Mouse (Mus musculus) kidney, embryonic 15.5 days (tissue): Measurements from ENCODE around the gene Hist3h2ba. TPM values are rescaled to one million over a fixed set of nuclear protein-coding genes. Genes with fewer than 3 reads are reported as not detected.

Source experiments
- ATAC-seq: fragments of 200-750 bp; cut with Nextera tagmentation; replicated peaks from 2 replicates; pipeline ENCODE4 v1.8.0; 2017; ENCODE audit warnings: moderate TSS enrichment; ENCODE audit not compliant: low FRiP score
- H3K27ac ChIP-seq: fragments of 300-500 bp; sonication (generic); 2 replicates; pipeline ENCODE4 v1.5.1; 2015; ENCODE audit warnings: mild to moderate bottlenecking, inconsistent platforms
- H3K27me3 ChIP-seq: fragments of 300-500 bp; sonication (generic); 2 replicates; pipeline ENCODE4 v1.6.1; 2015; ENCODE audit warnings: inconsistent platforms
- H3K36me3 ChIP-seq: fragments of 300-500 bp; sonication (generic); 2 replicates; pipeline ENCODE4 v1.6.1; 2015; ENCODE audit warnings: inconsistent platforms
- H3K4me1 ChIP-seq: fragments of 300-500 bp; sonication (generic); 2 replicates; pipeline ENCODE4 v1.6.1; 2015; ENCODE audit warnings: inconsistent platforms
- H3K4me2 ChIP-seq: fragments of 300-500 bp; sonication (generic); 2 replicates; pipeline ENCODE4 v1.6.1; 2015; ENCODE audit warnings: moderate library complexity, mild to moderate bottlenecking, inconsistent platforms
- H3K4me3 ChIP-seq: fragments of 300-500 bp; sonication (generic); replicated peaks from 2 replicates; pipeline ENCODE4 v1.5.1; 2015; ENCODE audit warnings: mild to moderate bottlenecking, inconsistent platforms
- H3K9ac ChIP-seq: fragments of 300-500 bp; sonication (generic); 2 replicates; pipeline ENCODE4 v1.6.1; 2015; ENCODE audit warnings: mild to moderate bottlenecking, inconsistent platforms
- H3K9me3 ChIP-seq: fragments of 300-500 bp; sonication (generic); replicated peaks from 2 replicates; pipeline ENCODE4 v1.6.1; 2016; ENCODE audit warnings: inconsistent platforms
- WGBS: fragments of 180-500 bp; shearing (Covaris S2); methylation state at CpG from one replicate; pipeline ENCODE4 v1.1.7; 2015; ENCODE audit warnings: mixed read lengths; 5-methylcytosine and 5-hydroxymethylcytosine counted together
- polyA plus RNA-seq: library from polyadenylated mRNA; unstranded; fragments of >200 nt; fragmentation: Nextera tagmentation; extraction: Ambion mirVana; gene quantifications from 2 replicates; pipeline ENCODE4 v1.2.1, GENCODE M21; 2015

The Hist3h2ba gene
- polyA plus RNA-seq, 1 experiment from 2014 or later, result 82.0 TPM

DNA sequence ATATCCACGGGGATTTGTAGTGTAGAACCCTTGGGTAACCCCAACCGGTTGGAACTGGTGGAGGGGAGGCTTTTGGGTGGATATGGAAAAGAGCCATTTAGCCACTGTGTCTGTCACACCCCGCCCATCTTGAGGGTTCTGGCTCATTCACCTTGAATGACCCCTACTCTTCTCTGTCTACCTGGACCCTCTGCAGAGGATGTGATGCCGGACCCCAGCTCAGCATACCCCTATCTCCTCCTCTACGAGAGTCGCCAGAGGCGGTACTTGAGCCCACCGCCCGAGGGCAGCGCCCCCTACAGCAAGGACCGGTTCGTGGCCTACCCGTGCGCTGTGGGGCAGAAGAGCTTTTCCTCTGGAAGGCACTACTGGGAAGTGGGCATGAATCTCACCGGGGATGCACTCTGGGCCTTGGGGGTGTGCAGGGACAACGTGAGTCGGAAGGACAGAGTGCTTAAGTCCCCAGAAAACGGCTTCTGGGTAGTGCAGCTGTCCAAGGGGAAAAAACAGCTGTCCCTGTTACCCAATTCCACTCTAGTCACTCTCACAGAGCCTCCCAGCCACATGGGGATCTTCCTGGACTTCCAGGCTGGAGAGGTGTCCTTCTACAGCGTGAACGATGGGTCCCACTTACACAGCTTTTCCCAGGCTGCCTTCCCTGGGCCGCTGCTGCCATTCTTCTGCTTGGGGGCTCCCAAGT, 22.3 kb downstream of the Hist3h2ba start:
- H3K4me3 ChIP-seq, result no peak overlapping the region
- H3K4me1 ChIP-seq, result peaks cover 40% of the 10 kb centered on the region
- WGBS, result 89% methylated on average over 21 of the region's 21 CpGs
- no peaks in the 10 kb centered on the region for H3K9me3 ChIP-seq
- H3K27me3 ChIP-seq, result no peaks in the 10 kb centered on the region
- H3K27ac ChIP-seq, result peak overlapping the region; percentile 85
- no peak overlapping the region for H3K4me2 ChIP-seq
- ATAC-seq, result no peak
- no peak overlapping the region for H3K9ac ChIP-seq
- H3K36me3 ChIP-seq, result peaks cover 21% of the 10 kb centered on the region

GRCm38 (mm10) chr11:58971796-58972195, 23.1 kb downstream of the Hist3h2ba start:
- ATAC-seq, result no peak
- no peaks in the 10 kb centered on the region for H3K9me3 ChIP-seq
- H3K27ac ChIP-seq, result no peak overlapping the region
- WGBS, result 92% methylated on average over 3 of the region's 3 CpGs
- H3K9ac ChIP-seq, result no peak overlapping the region
- H3K36me3 ChIP-seq, result peaks cover 21% of the 10 kb centered on the region
- H3K4me3 ChIP-seq, result no peak overlapping the region
- peaks cover 38% of the 10 kb centered on the region for H3K4me1 ChIP-seq
- no peaks in the 10 kb centered on the region for H3K27me3 ChIP-seq
- H3K4me2 ChIP-seq, result no peak overlapping the region

DNA sequence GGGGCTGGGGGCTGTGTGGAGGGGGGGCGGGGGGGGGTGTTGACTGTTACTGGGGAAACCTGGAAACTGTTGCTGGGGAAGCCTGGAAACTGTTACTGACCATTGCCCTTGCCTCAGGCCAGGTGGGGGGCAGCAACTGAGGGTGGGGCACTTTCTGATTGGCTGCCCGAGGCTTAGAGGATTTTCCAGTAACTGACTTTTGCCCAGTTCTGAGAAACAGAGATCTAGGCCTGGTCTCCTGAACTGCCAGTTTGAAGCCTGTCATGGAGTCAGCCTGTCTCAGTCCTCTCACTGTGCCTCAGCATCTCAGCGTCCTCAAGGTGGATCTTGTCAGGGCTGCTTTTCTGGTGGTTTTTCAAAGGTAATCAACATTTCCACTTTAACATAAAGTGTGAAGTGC, 25.7 kb downstream of the Hist3h2ba start:
- H3K9ac ChIP-seq, result no peak overlapping the region
- H3K4me2 ChIP-seq, result no peak overlapping the region
- peaks cover 39% of the 10 kb centered on the region for H3K4me1 ChIP-seq
- no peak for ATAC-seq
- no peak overlapping the region for H3K4me3 ChIP-seq
- H3K36me3 ChIP-seq, result peaks cover 15% of the 10 kb centered on the region
- no peaks in the 10 kb centered on the region for H3K27me3 ChIP-seq
- no peaks in the 10 kb centered on the region for H3K9me3 ChIP-seq
- whole genome bisulfite sequencing, result 93% methylated on average over 3 of the region's 3 CpGs
- H3K27ac ChIP-seq, result no peak overlapping the region

DNA sequence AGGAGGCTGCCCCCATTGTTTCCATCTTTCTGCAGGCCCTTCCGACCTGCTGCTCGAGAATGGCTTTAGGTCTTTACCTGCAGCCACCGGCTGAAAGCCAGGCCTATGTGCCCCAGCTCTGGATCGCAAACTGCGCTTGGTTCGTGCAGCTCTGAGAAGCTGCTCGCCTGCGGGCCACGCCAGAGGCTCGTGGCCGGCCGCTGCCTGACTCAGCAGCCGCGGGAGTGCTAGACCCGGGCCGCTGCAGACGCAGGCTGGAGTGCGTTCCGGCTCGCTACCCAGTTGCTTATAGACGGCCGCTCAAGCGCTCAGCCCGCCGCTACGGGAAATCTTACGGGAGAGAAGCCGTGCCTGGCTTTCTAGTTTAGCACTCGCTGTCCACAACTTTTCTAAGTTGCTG, 28.4 kb downstream of the Hist3h2ba start:
- under 1% methylated on average over 29 of the region's 29 CpGs for WGBS
- 0 out of 2 replicates have a peak, but pooled peaks have one; percentile 24 for ATAC-seq

DNA sequence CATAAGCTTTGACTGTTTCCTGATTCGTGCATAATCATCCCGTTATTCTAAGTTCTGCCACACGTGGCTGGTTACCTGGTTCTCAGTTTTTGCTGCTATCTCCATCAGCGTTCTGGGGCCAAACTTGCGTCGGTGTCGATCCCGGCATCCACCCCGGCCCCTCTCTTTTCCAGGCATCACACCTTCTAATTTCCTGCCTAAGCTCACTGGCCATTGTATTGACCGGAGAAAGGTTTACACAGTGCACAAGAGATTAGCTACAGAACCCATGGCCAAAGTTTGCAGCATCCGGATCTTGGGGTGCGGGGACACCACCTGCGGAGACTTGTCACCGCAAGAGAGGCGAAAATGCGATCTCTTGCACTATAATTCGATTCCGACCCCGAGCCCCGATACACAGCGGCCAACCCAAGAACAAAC, 28.9 kb downstream of the Hist3h2ba start:
- Histone ChIP-seq H3K4me3 (peak overlapping the region; percentile 98), H3K27ac (peak overlapping the region; percentile 92), H3K4me1 (peaks cover 50% of the 10 kb centered on the region), H3K9me3 (no peaks in the 10 kb centered on the region), H3K4me2 (peak overlapping the region; percentile 85), H3K27me3 (no peaks in the 10 kb centered on the region), H3K36me3 (peaks cover 15% of the 10 kb centered on the region), H3K9ac (peak overlapping the region; percentile 90)
- under 1% methylated on average over 21 of the region's 21 CpGs for WGBS
- 0 out of 2 replicates have a peak, but pooled peaks have one; percentile 3 for ATAC-seq

More for the DNA sequence above, 28.4 kb downstream of the Hist3h2ba start:
- H3K4me1 ChIP-seq, result peaks cover 48% of the 10 kb centered on the region
- H3K27me3 ChIP-seq, result no peaks in the 10 kb centered on the region
- H3K36me3 ChIP-seq, result peaks cover 13% of the 10 kb centered on the region
- H3K9me3 ChIP-seq, result no peaks in the 10 kb centered on the region
- peak overlapping the region; percentile 85 for H3K4me2 ChIP-seq
- H3K4me3 ChIP-seq, result peak overlapping the region; percentile 98
- peak overlapping the region; percentile 90 for H3K9ac ChIP-seq
- H3K27ac ChIP-seq, result peak overlapping the region; percentile 92

- Histone ChIP-seq H3K4me3 (peak within 1 kb of the TSS; percentile 98), H3K4me2 (peak within 1 kb of the TSS; percentile 85), H3K36me3 (peaks cover 19% of the 10 kb centered on the region), H3K27ac (peak within 1 kb of the TSS; percentile 92), H3K9me3 (no peaks in the 10 kb centered on the region), H3K4me1 (peaks cover 50% of the 10 kb centered on the region), H3K9ac (peak within 1 kb of the TSS; percentile 90), H3K27me3 (no peaks in the 10 kb centered on the region)
- under 1% methylated on average over 64 of the region's 64 CpGs for WGBS
- ATAC-seq, result peak; percentile 69
Observed at GRCm38 (mm10) chr11:58978027-58978705, 29.4 kb downstream of the Hist3h2ba start, which contains the start of gene Trim11. Trim11 (plus strand) TSS chr11:58978093.

GRCm38 (mm10) chr11:58978706-58979030, 29.9 kb downstream of the Hist3h2ba start:
- Histone ChIP-seq H3K4me1 (peaks cover 50% of the 10 kb centered on the region), H3K27me3 (no peaks in the 10 kb centered on the region), H3K9me3 (no peaks in the 10 kb centered on the region), H3K9ac (peak overlapping the region; percentile 90), H3K4me2 (peak overlapping the region; percentile 85), H3K4me3 (peak overlapping the region; percentile 98), H3K36me3 (peaks cover 21% of the 10 kb centered on the region), H3K27ac (peak overlapping the region; percentile 92; the same call in 1 of the 2 replicates)
- no peak for ATAC-seq
- 4% methylated on average over 5 of the region's 5 CpGs for WGBS

GRCm38 (mm10) chr11:58979183-58979582, 30.5 kb downstream of the Hist3h2ba start:
- Histone ChIP-seq H3K4me3 (peak overlapping the region; percentile 98), H3K4me1 (peaks cover 50% of the 10 kb centered on the region), H3K4me2 (peak overlapping the region; percentile 85), H3K9ac (peak overlapping the region; percentile 90; the same call in 1 of the 2 replicates), H3K9me3 (no peaks in the 10 kb centered on the region), H3K27me3 (no peaks in the 10 kb centered on the region), H3K27ac (no peak overlapping the region), H3K36me3 (peaks cover 26% of the 10 kb centered on the region)
- 75% methylated on average over 3 of the region's 3 CpGs for WGBS
- ATAC-seq, result no peak

- ATAC-seq, result no peak
- peaks cover 50% of the 10 kb centered on the region for H3K4me1 ChIP-seq
- H3K4me2 ChIP-seq, result peak overlapping the region; percentile 85
- H3K9ac ChIP-seq, result peak overlapping the region; percentile 90; the same call in 1 of the 2 replicates
- peak overlapping the region; percentile 98 for H3K4me3 ChIP-seq
- H3K36me3 ChIP-seq, result peaks cover 28% of the 10 kb centered on the region
- H3K9me3 ChIP-seq, result no peaks in the 10 kb centered on the region
- H3K27me3 ChIP-seq, result no peaks in the 10 kb centered on the region
- H3K27ac ChIP-seq, result no peak overlapping the region
- WGBS, result 78% methylated on average over 7 of the region's 7 CpGs
Observed at GRCm38 (mm10) chr11:58979661-58980060, 30.9 kb downstream of the Hist3h2ba start.

- Histone ChIP-seq H3K4me1 (peaks cover 49% of the 10 kb centered on the region), H3K36me3 (peaks cover 34% of the 10 kb centered on the region), H3K27me3 (no peaks in the 10 kb centered on the region), H3K27ac (no peak overlapping the region), H3K4me3 (no peak overlapping the region; the same call in 1 of the 2 replicates), H3K9ac (no peak overlapping the region), H3K9me3 (no peaks in the 10 kb centered on the region), H3K4me2 (peak overlapping the region; percentile 85; the same call in 1 of the 2 replicates)
- ATAC-seq, result no peak
- WGBS, result 64% methylated on average over 5 of the region's 5 CpGs
Observed at GRCm38 (mm10) chr11:58980381-58980990, 31.8 kb downstream of the Hist3h2ba start.

DNA sequence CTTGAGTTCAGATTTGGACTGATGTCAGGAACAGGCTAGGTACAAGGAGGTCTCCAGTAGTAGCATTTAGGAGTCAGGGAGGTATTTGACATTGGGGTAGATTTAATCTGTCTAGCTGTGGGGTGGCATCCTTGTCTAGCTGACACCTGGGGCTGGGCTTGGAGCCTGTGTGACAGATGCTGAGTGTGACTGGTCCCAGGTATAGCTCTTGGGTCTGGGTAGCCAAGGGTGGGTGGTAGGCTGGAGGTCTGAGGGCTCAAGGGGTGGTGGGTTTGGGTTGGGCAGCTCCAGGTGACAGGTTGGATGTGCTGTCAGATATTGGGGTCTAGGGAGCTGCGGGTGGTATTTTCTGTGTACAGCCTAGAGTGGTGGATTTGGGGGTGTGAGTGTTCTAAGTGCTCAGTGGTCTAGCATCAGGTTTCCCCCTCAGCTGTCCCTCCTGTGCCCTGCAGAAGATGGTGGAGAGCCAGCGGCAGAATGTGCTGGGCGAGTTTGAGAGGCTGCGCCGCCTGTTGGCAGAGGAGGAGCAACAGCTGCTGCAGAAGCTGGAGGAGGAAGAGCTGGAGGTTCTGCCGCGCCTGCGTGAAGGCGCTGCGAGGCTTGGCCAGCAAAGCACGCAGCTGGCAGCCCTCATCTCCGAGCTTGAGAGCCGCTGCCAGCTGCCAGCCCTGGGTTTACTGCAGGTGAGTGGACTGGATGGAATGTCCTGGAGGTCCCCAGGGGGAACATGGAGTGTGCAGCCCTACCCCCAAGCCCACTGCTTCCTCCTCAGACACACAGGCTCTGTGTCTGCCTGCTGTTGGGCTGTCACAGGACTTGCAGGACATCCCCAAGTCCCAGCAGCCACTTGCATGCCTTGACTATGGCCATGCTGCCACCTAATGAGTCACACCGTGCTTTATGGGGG, 33.1 kb downstream of the Hist3h2ba start:
- Histone ChIP-seq H3K27ac (no peak overlapping the region), H3K36me3 (peaks cover 47% of the 10 kb centered on the region), H3K4me2 (no peak overlapping the region), H3K4me3 (no peak overlapping the region), H3K4me1 (peaks cover 41% of the 10 kb centered on the region), H3K27me3 (no peaks in the 10 kb centered on the region), H3K9ac (no peak overlapping the region), H3K9me3 (no peaks in the 10 kb centered on the region)
- ATAC-seq, result no peak
- WGBS, result 53% methylated on average over 14 of the region's 14 CpGs
